Mouse (Mus musculus) cerebellum, adult 2 months (tissue): Measurements from ENCODE around the gene Mn1. TPM values are rescaled to one million over a fixed set of nuclear protein-coding genes. Genes with fewer than 3 reads are reported as not detected.

Source experiments
- DNase-seq, 2 experiments: peaks; one replicate each; pipeline ENCODE4 v3.0.0; 2021
- H3K27ac ChIP-seq: fragments of 200-500 bp; 2 replicates; pipeline ENCODE4 v1.5.1; 2012; ENCODE audit warnings: low read length, control low read depth, inconsistent platforms; ENCODE audit not compliant: insufficient read depth
- H3K27me3 ChIP-seq: fragments of 200-500 bp; 2 replicates; pipeline ENCODE4 v1.6.1; 2012; ENCODE audit warnings: inconsistent platforms, mild to moderate bottlenecking, low read length, moderate library complexity; ENCODE audit not compliant: control insufficient read depth, insufficient read depth
- H3K4me1 ChIP-seq: fragments of 200-500 bp; 2 replicates; pipeline ENCODE4 v1.6.1; 2011; ENCODE audit warnings: low read length; ENCODE audit not compliant: control insufficient read depth, insufficient read depth
- H3K4me3 ChIP-seq: fragments of 200-500 bp; replicated peaks from 2 replicates; pipeline ENCODE3; 2011; ENCODE audit warnings: mild to moderate bottlenecking, low read depth, low read length, control low read depth; ENCODE audit not compliant: insufficient read depth
- CTCF ChIP-seq: fragments of 200-500 bp; IDR thresholded peaks from 2 replicates; pipeline ENCODE4 v1.5.1; 2011; ENCODE audit warnings: low read depth, mild to moderate bottlenecking, control low read depth, low read length, moderate library complexity, borderline replicate concordance; ENCODE audit not compliant: insufficient read depth
- POLR2A ChIP-seq: fragments of 200-500 bp; IDR thresholded peaks from 2 replicates; pipeline ENCODE4 v1.6.1; 2011; ENCODE audit warnings: low read length, control low read depth, borderline replicate concordance; ENCODE audit not compliant: insufficient read depth
- WGBS: fragments of 180-500 bp; shearing (Covaris S2); methylation state at CpG from one replicate; pipeline ENCODE4 v1.1.7; 2018; 5-methylcytosine and 5-hydroxymethylcytosine counted together
- polyA plus RNA-seq: library from polyadenylated mRNA; depleted of rRNA; stranded (reverse); fragments of >200 nt; gene quantifications from 2 replicates; pipeline ENCODE4 v1.2.3, GENCODE M21; 2012

The Mn1 gene
- polyA plus RNA-seq, 1 experiment, result 3.3 TPM

DNA sequence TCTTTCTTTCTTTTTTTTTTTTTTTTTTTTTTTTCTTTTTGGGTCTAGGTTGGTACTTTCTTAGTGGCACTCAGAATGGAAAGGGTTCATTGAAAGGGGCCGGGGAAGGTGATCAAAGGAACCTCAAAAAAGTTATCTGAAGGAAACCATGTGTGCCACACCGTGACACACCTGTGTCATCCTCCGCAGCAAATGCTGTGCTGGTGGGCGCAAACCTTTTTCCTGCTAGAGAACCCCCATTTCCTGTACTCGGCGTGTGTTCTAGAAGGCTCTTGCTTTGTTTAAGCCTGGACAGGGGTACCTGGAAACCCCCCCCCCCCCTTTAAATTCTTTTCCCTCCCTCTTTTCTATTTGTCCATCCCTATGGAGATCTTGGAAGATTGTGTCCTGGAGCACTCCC, 37.7 kb downstream of the Mn1 start:
- Histone ChIP-seq H3K4me1 (no peaks in the 10 kb centered on the region), H3K27ac (no peak overlapping the region), H3K4me3 (no peak overlapping the region), H3K27me3 (no peaks in the 10 kb centered on the region)
- DNase-seq, result no peak
- TF ChIP-seq CTCF (no peak), POLR2A (no peak)
- 96% methylated on average over 6 of the region's 6 CpGs for WGBS

DNA sequence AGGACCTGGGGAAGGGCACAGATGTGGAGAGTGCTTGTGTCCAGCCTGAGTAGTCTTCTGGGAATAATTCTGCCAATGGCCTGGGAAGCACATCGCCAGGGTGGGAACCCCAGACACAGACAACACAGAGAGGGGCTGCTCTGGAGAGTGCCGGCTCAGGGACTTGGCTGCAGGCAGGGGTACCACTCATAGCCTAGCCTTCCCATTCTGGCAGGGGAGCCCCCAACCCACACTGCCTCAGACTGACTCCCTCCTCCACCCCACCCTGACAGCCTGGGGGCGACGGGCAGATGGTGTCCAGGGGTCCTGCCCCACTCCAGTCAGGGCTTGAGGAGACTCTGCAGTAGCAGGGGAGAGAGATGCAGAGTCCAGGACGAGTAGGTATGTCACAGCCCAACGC, 41.5 kb downstream of the Mn1 start:
- no peak for DNase-seq
- Histone ChIP-seq H3K27me3 (no peaks in the 10 kb centered on the region), H3K4me1 (no peaks in the 10 kb centered on the region), H3K4me3 (no peak overlapping the region), H3K27ac (no peak overlapping the region)
- no peak for TF ChIP-seq POLR2A
- TF ChIP-seq CTCF, result no peak
- WGBS, result 82% methylated on average over 6 of the region's 6 CpGs

DNA sequence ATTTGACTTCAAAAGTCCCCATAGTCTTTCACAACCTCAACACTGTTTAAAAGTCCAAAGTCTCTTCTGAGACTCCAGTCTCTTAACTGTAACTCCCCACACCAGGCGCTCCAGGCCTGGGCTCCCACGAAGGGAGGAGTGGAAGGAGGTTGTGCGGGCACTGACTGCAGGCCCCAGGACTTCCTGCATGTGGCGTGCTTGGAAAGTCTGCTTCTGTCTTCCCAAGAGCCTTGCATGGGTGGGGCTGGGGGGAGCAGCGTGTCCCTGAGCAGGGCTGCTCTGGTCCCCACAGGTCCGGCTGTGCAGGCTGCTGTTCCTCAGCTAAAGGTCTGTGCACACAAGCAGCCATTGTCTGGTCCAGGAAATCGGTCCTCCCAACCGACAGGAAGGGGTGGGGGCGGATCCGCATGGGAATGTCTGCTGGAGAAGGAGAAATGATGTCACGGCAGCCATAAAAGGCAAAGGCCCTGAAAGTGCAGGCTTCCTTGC, 48.7 kb downstream of the Mn1 start:
- no peak for DNase-seq
- no peak overlapping the region for H3K4me3 ChIP-seq
- 42% methylated on average over 11 of the region's 11 CpGs for WGBS
- no peak overlapping the region for H3K27ac ChIP-seq
- H3K27me3 ChIP-seq, result no peaks in the 10 kb centered on the region
- TF ChIP-seq CTCF (no peak), POLR2A (no peak)
- no peaks in the 10 kb centered on the region for H3K4me1 ChIP-seq

DNA sequence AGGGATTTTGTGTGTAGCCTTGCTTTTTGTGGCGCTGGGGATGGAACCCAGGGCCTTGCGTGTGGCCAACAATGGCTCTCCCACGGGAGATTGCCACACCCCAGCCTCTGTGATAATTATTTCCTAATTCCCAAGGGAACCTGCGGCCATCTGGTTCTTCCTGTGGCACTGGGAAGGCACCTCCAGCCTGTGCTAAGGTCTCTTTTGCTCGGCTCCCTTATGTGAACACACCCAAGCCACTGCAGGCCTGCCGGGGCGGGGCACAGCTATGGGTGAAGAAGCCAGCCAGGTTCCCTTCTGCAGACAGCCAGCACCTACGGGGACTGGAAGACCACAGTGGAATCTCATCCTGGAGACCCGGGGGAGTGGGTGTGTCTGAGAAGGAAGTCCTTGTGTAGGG, 49.3 kb downstream of the Mn1 start:
- Histone ChIP-seq H3K27ac (no peak overlapping the region), H3K27me3 (no peaks in the 10 kb centered on the region), H3K4me1 (no peaks in the 10 kb centered on the region), H3K4me3 (no peak overlapping the region)
- 76% methylated on average over 9 of the region's 9 CpGs for WGBS
- DNase-seq, result no peak
- TF ChIP-seq POLR2A, result no peak
- no peak for TF ChIP-seq CTCF

DNA sequence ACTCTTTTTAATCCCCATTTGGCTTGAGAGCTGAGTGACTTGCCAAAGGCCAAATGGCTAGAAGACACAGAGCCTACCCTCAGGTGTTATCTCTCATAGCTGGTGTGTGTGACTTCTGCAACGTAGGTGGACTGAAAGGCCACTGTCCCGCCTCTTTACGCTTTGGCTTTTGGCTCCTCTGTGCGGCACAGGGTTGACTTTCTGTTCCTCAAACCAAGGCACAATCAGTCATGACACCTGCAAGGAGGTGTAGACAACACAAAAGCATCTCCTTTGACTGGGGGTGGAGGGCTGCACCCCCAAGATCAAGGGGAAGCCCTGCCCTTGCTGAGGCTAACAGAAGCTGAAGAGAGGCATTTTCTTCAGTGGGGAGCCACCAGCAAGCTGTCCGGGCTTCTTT, 50.5 kb downstream of the Mn1 start:
- H3K27me3 ChIP-seq, result no peaks in the 10 kb centered on the region
- no peak overlapping the region for H3K4me3 ChIP-seq
- WGBS, result 84% methylated on average over 5 of the region's 5 CpGs
- no peak overlapping the region for H3K27ac ChIP-seq
- DNase-seq, result no peak
- TF ChIP-seq POLR2A, result no peak
- TF ChIP-seq CTCF, result no peak
- no peaks in the 10 kb centered on the region for H3K4me1 ChIP-seq

DNA sequence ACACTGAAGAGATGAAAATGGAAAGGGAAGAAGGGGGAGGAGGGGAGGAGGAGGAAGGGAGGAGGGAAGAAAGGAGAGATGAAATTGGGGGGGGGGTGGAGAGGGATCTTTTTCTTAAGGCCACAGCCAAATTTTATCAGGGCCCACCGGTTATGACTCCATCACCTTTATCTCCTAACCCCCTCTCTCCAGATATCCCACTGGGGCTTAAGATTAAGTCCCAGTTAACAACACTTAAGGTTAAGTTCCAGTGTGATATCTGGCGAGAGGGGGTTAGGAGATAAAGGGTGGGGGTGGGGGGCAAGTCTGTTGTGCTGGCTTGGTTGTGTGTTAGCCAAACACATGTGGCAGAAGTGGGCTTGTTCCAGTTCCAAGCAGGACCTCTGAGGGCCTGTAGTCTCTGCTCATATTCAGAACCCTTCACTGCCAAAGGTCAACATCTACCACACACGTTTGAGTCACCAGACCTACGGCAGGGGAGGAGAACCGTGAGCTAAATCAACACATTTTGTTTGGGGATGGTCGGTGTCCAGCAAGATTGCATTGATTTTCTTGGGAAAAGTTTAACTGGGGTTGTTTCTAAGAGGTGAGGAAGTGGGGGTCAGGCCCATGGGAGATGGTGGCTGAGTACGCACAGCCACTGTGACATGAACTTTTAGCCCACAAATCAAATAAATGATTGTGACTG, 52.2 kb downstream of the Mn1 start:
- Histone ChIP-seq H3K27ac (no peak overlapping the region), H3K27me3 (no peaks in the 10 kb centered on the region), H3K4me1 (no peaks in the 10 kb centered on the region), H3K4me3 (no peak overlapping the region)
- no peak for DNase-seq
- WGBS, result 79% methylated on average over 7 of the region's 7 CpGs
- TF ChIP-seq CTCF, result no peak
- no peak for TF ChIP-seq POLR2A

DNA sequence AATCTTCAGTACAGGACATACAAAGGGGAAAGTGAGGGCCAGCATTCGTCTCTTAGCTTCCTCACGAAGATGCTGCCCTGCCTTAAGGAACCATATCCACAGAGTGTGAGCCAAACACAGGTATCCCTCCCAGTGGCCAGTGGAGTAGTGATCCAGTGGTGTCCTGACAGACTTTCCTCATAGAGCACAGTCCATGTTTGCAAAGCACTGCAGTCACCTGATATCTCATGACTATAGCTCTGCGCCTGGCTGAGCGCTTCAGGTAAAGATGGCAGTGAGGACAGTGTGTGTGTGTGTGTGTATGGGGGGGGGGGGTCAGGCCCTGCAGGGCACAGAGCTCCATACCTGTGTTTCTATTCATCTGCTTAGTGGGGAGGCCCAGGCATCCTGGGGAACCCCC, 53.7 kb downstream of the Mn1 start:
- TF ChIP-seq POLR2A (no peak), CTCF (no peak)
- 96% methylated on average over 4 of the region's 4 CpGs for WGBS
- no peak overlapping the region for H3K4me3 ChIP-seq
- no peaks in the 10 kb centered on the region for H3K27me3 ChIP-seq
- no peaks in the 10 kb centered on the region for H3K4me1 ChIP-seq
- no peak for DNase-seq
- H3K27ac ChIP-seq, result no peak overlapping the region

DNA sequence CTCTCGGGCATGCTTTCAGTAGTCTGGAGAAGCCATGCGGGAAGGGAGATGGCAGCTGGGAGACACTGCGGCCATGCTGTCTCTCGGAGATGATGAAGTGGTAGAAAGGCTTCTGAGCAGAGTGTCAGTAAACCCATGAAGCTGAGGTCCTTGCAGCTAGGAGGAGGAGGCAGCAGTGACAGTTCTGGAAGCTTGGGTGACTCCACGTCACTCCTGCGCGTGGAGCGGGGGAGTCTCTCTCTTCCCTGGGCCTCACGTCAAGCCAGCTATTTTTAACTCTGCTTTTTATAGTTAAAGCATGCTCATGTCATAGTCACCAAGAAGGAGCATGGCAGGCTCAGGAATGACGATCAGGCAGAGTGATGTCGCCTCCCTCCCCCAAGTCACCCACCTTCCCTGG, 56.3 kb downstream of the Mn1 start:
- DNase-seq, result no peak
- Histone ChIP-seq H3K4me3 (no peak overlapping the region), H3K4me1 (no peaks in the 10 kb centered on the region), H3K27me3 (no peaks in the 10 kb centered on the region), H3K27ac (no peak overlapping the region)
- WGBS, result 71% methylated on average over 11 of the region's 11 CpGs
- TF ChIP-seq CTCF (no peak), POLR2A (no peak)
